Mouse (Mus musculus): ENCODE results near the gene Ang2.
A peak's percentile ranks its signal among the peaks of the same experiment; 100 is the strongest.
"Not testable (repeated sequence)": the region's sequence is repeated elsewhere in the genome, so short reads cannot be mapped to it uniquely, and the experiment has no call there.

DNA sequence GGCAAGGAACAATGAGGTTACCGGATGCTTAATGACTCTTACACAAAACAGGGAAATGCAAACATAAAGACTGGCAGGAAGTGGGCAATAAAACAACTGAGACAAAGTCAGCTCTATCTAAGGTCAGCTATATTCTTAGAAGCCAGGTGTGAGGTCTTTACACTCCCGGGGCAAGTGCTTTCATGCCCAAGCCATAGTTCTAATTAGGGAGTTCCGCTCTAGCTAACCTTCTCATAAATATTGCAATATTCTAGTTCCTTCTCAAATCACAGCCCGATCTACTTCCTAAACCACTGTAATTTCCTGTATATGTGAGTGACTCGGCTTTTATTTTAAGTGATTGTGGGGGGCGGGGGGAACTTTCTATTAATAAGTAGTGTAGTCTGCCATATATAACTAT is 35.6 kb downstream of the Ang2 start:
- TF ChIP-seq ETS1 (conservative IDR thresholded peaks at IDR 0.05; ENCODE audit: low read depth, low read length); CTCF (conservative IDR thresholded peaks at IDR 0.05 in 1 of 2, IDR thresholded peaks at IDR 0.05 in 1 of 2; ENCODE audit: low read depth in 2 of 2, low read length in 2 of 2); MAFK (IDR thresholded peaks at IDR 0.05; ENCODE audit: insufficient replicate concordance, low read length); USF1 (IDR thresholded peaks at IDR 0.05; ENCODE audit: low read depth, low read length); POLR2A (IDR thresholded peaks at IDR 0.05; ENCODE audit: low read depth, low read length); RAD21 (IDR thresholded peaks at IDR 0.05; ENCODE audit: low read depth, low read length); ZNF384 (IDR thresholded peaks at IDR 0.05; ENCODE audit: low read depth, low read length); ZC3H11A (IDR thresholded peaks at IDR 0.05; ENCODE audit: low read depth, low read length); MYC (IDR thresholded peaks at IDR 0.05; ENCODE audit: low read depth, low read length); POLR2AphosphoS2 (IDR thresholded peaks at IDR 0.05; ENCODE audit: low read depth, low read length): not testable (repeated sequence)
- peak; percentile 70 for TF ChIP-seq EP300 (IDR thresholded peaks at IDR 0.05; ENCODE audit: low read length)
